Mouse (Mus musculus): ENCODE results near the gene Prl7b1. TPM values are rescaled to one million over a fixed set of nuclear protein-coding genes. Genes with fewer than 3 reads are reported as not detected.

Prl7b1 gene
- not detected in 2 replicates for polyA plus RNA-seq (2012; ENCODE audit: insufficient read depth, insufficient read length, low replicate concordance, missing spikeins)

DNA sequence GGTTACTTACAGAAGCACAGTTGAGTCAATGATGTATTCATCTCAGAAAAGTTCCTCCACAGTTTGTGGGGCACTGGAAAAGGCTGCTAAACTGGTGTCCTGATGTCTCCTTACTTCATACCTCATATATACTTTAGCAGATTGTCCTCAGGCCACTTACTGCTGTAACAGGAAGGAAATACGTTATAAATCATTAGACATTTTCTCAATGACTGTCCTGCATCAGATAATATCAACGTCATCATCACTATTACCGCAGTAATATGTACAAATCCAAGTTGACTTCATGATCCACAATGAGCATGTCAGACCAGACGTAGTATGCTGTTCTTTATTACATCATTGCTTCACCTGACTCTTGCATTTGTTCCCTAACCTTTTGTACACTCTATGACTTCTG, at the start of gene Prl7b1:
Prl7b1 (minus strand) TSS at position 101 of the 400 bp plus-strand sequence.
- WGBS = 85% methylated on average over 4 of the region's 4 CpGs
- Histone ChIP-seq H3K27ac (ENCODE audit: insufficient read depth, low read depth, low read length) (no peak within 1 kb of the TSS), H3K4me3 (ENCODE audit: insufficient read depth, low read depth, low read length) (no peak within 1 kb of the TSS), H3K4me1 (ENCODE audit: control insufficient read depth, insufficient read depth, low read length) (no peaks in the 10 kb centered on the region)
- no peak for TF ChIP-seq POLR2A (IDR thresholded peaks at IDR 0.05; ENCODE audit: insufficient read depth, low read depth, low read length)
- no peak for TF ChIP-seq CTCF (IDR thresholded peaks at IDR 0.05; ENCODE audit: insufficient read depth, low read depth, low read length)

DNA sequence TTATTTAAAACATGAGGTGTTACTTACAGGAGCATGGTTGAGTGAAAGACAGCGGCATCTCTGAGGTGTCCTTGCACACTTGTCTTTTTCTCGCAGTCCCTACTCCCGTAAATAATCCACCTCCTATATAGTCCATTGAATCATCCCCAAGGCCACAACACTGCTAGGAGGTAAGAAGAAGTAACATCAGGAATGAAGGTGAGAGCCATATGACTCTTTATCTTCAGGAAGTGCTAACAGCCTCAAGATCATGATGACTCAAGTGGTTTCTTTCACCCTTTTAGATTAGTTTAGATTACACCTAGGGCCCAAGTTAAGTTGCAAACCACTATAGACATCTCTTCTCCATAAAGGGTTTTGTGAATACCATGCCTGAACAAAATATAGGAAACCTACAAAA, 32.0 kb upstream of the Prl7b1 start, which contains the start of gene Prl7a1:
Prl7a1 (minus strand) TSS at position 101 of the 400 bp plus-strand sequence.
- WGBS = 93% methylated on average over 3 of the region's 3 CpGs
- no peak for TF ChIP-seq CTCF (IDR thresholded peaks at IDR 0.05; ENCODE audit: insufficient read depth, low read depth, low read length)
- TF ChIP-seq POLR2A (IDR thresholded peaks at IDR 0.05; ENCODE audit: insufficient read depth, low read depth, low read length) = no peak
- H3K4me3 ChIP-seq (ENCODE audit: insufficient read depth, low read depth, low read length) = no peak within 1 kb of the TSS
- no peaks in the 10 kb centered on the region for H3K4me1 ChIP-seq (ENCODE audit: control insufficient read depth, insufficient read depth, low read length)
- no peak within 1 kb of the TSS for H3K27ac ChIP-seq (ENCODE audit: insufficient read depth, low read depth, low read length)

DNA sequence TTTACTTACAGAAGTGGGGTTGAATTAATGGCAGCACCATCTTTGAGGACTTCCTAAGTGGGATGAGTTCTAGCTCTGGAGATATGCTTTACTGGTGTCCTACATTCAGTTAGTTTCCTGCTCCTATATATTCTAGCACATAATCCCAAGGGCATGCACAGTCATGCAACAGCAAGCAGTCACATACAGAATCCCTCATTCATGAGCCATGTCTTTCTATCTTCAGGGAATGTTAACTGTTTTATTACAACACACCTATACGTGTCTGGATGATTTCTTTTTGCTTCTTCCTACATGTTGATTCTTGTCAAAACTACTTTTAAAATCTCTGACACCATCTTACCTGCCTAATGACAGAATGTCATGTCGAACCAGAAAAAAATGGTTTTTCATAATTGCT, 28.3 kb downstream of the Prl7b1 start, which contains the start of gene Prl8a1:
Prl8a1 (minus strand) TSS at position 101 of the 400 bp plus-strand sequence.
- H3K27ac ChIP-seq (ENCODE audit: insufficient read depth, low read depth, low read length) = no peak within 1 kb of the TSS
- no peak within 1 kb of the TSS for H3K4me3 ChIP-seq (ENCODE audit: insufficient read depth, low read depth, low read length)
- TF ChIP-seq CTCF (IDR thresholded peaks at IDR 0.05; ENCODE audit: insufficient read depth, low read depth, low read length) (no peak), POLR2A (IDR thresholded peaks at IDR 0.05; ENCODE audit: insufficient read depth, low read depth, low read length) (no peak)
- no peaks in the 10 kb centered on the region for H3K4me1 ChIP-seq (ENCODE audit: control insufficient read depth, insufficient read depth, low read length)
- 89% methylated on average over 2 of the region's 2 CpGs for WGBS

DNA sequence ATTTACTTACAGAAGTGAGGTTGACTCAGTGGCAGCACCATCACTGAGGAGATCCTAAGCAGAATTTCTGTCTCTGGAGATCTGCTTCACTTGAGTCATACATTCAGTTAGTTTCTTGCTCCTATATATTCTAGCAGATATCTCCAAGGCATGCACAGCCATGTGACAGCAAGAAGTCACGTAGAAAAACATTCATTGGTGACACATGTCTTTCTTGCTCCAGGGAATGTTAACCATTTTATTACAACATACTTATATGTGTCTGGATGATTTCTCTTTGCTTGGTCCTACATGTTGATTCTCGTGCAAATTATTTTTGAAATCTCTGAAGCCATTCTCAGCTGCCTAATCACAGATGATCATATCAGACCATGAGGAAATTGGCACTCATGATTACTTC, 45.9 kb downstream of the Prl7b1 start, which contains the start of gene Prl8a9:
Prl8a9 (minus strand) TSS at position 101 of the 400 bp plus-strand sequence.
- Histone ChIP-seq H3K27ac (ENCODE audit: insufficient read depth, low read depth, low read length) (no peak within 1 kb of the TSS), H3K4me3 (ENCODE audit: insufficient read depth, low read depth, low read length) (no peak within 1 kb of the TSS), H3K4me1 (ENCODE audit: control insufficient read depth, insufficient read depth, low read length) (no peaks in the 10 kb centered on the region)
- TF ChIP-seq POLR2A (IDR thresholded peaks at IDR 0.05; ENCODE audit: insufficient read depth, low read depth, low read length) = no peak
- TF ChIP-seq CTCF (IDR thresholded peaks at IDR 0.05; ENCODE audit: insufficient read depth, low read depth, low read length) = no peak
- WGBS = 87% methylated on average over 2 of the region's 2 CpGs

DNA sequence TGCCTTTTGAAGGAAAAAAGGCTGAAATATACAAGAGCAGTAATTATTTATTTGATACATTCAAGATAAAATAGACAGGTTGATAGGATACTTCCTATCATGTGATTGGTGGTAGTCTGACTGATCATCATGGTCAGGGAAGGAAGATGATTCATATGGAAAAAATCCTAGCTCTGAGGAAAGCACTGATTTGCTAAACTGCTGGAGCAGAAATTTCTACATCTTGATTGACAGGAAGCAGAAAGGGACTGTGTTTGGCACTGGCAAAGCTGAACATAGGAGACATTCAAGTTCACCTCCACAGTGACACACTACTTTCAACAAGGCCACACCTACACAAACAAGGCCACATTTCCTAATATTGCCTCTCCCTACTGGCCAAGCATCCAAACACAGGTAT, 57.0 kb downstream of the Prl7b1 start:
- TF ChIP-seq POLR2A (IDR thresholded peaks at IDR 0.05; ENCODE audit: insufficient read depth, low read depth, low read length) (no peak), CTCF (IDR thresholded peaks at IDR 0.05; ENCODE audit: insufficient read depth, low read depth, low read length) (no peak)
- no peak overlapping the region for H3K27ac ChIP-seq (ENCODE audit: insufficient read depth, low read depth, low read length)
- no peaks in the 10 kb centered on the region for H3K4me1 ChIP-seq (ENCODE audit: control insufficient read depth, insufficient read depth, low read length)
- no peak overlapping the region for H3K4me3 ChIP-seq (ENCODE audit: insufficient read depth, low read depth, low read length)

Other genes with a start within 250 kb of the Prl7b1 start
- not detected in 2 replicates for gene Prl2b1, start 219.7 kb downstream of the Prl7b1 start, polyA plus RNA-seq (2012; ENCODE audit: insufficient read depth, insufficient read length, low replicate concordance, missing spikeins)
- not detected in 2 replicates for gene Prl8a6, start 171.9 kb downstream of the Prl7b1 start, polyA plus RNA-seq (2012; ENCODE audit: insufficient read depth, insufficient read length, low replicate concordance, missing spikeins)
- not detected in 2 replicates for gene Prl8a8, start 97.4 kb downstream of the Prl7b1 start, polyA plus RNA-seq (2012; ENCODE audit: insufficient read depth, insufficient read length, low replicate concordance, missing spikeins)
- gene Prl8a9, start 46.0 kb downstream of the Prl7b1 start, polyA plus RNA-seq (2012; ENCODE audit: insufficient read depth, insufficient read length, low replicate concordance, missing spikeins) = not detected in 2 replicates
- gene Prl8a1, start 28.4 kb downstream of the Prl7b1 start, polyA plus RNA-seq (2012; ENCODE audit: insufficient read depth, insufficient read length, low replicate concordance, missing spikeins) = not detected in 2 replicates
- not detected in 2 replicates for gene Prl7a1, start 31.9 kb upstream of the Prl7b1 start, polyA plus RNA-seq (2012; ENCODE audit: insufficient read depth, insufficient read length, low replicate concordance, missing spikeins)
- gene Prl7a2, start 57.5 kb upstream of the Prl7b1 start, polyA plus RNA-seq (2012; ENCODE audit: insufficient read depth, insufficient read length, low replicate concordance, missing spikeins) = not detected in 2 replicates
- not detected in 2 replicates for gene Prl7d1, start 106.2 kb upstream of the Prl7b1 start, polyA plus RNA-seq (2012; ENCODE audit: insufficient read depth, insufficient read length, low replicate concordance, missing spikeins)
- not detected in 2 replicates for gene Prl7c1, start 170.2 kb upstream of the Prl7b1 start, polyA plus RNA-seq (2012; ENCODE audit: insufficient read depth, insufficient read length, low replicate concordance, missing spikeins)
- gene Prl2a1, start 191.1 kb upstream of the Prl7b1 start, polyA plus RNA-seq (2012; ENCODE audit: insufficient read depth, insufficient read length, low replicate concordance, missing spikeins) = not detected in 2 replicates
- gene Prl2c1, start 238.8 kb upstream of the Prl7b1 start, polyA plus RNA-seq (2012; ENCODE audit: insufficient read depth, insufficient read length, low replicate concordance, missing spikeins) = not detected in 2 replicates